Comparison of ENCODE assay signal across 18 mouse cellular contexts in genomic region chr13:37504373-37504772, GRCm38 (mm10).
DNase-seq lines count a peak whose midpoint lies in the region; ATAC-seq and TF ChIP-seq lines count a peak whose summit lies in the region.
"Had no signal": no experiment of that assay in that cellular context is flagged by ENCODE, and none has a peak within 500 bp of the region (broad histone marks: within the 10 kb centered on the region; RNA-seq: fewer than 3 reads in every experiment).

No protein-coding gene starts in this region.

- no peaks in the 10 kb centered on the region for H3K36me3 ChIP-seq in lung, embryonic 14.5 days (ENCODE audit: insufficient read depth)
- no peaks in the 10 kb centered on the region for H3K36me3 ChIP-seq in myocyte (ENCODE audit: control insufficient read depth, insufficient read depth)
- H3K36me3 ChIP-seq: forebrain, embryonic 15.5 days; G1E; heart, embryonic 10.5 days had no signal

- no peak for ATAC-seq in lung, embryonic 14.5 days (ENCODE audit: insufficient read depth)
- ATAC-seq: forebrain, embryonic 15.5 days; hindbrain, embryonic 16.5 days had no signal

- H3K9me3 ChIP-seq in lung, embryonic 14.5 days (ENCODE audit: low read depth, low read length): no peaks in the 10 kb centered on the region
- H3K9me3 ChIP-seq: forebrain, embryonic 15.5 days; G1E; heart, embryonic 10.5 days had no signal

- H3K27me3 ChIP-seq in lung, embryonic 14.5 days (ENCODE audit: insufficient read depth, low read length): no peaks in the 10 kb centered on the region
- H3K27me3 ChIP-seq in myocyte (ENCODE audit: control insufficient read depth, insufficient read depth, insufficient read length): no peaks in the 10 kb centered on the region
- H3K27me3 ChIP-seq: forebrain, embryonic 15.5 days had no signal

- TF ChIP-seq POLR2A in lung, adult 2 months (IDR thresholded peaks at IDR 0.05; ENCODE audit: borderline replicate concordance, extremely low read depth, low read depth, low read length): no peak
- TF ChIP-seq POLR2A in myocyte (IDR thresholded peaks at IDR 0.05; ENCODE audit: insufficient read length, low read depth): no peak

- H3ac ChIP-seq in myocyte (ENCODE audit: control insufficient read depth, insufficient read length): no peak overlapping the region

- intact Hi-C loops in gastrocnemius, adult 2 months (cut with DNase I): no loop called here

- 67% methylated on average over 10 of the region's 10 CpGs for WGBS in lung, embryonic 14.5 days
- WGBS in lung, adult 2 months: 61% methylated on average over 10 of the region's 10 CpGs

- H3K79me2 ChIP-seq in myocyte (ENCODE audit: control insufficient read depth, insufficient read depth): no peaks in the 10 kb centered on the region

- DNase-seq in gastrocnemius, adult 2 months: no peak
- no peak for DNase-seq in gastrocnemius, postnatal 25 days
- peak; percentile 31 for DNase-seq in lung, embryonic 14.5 days
- DNase-seq in lung, adult 2 months: no peak
- peak; percentile 29 to 40 for DNase-seq in B cell, adult 2 months
- no peak for DNase-seq in urinary bladder, postnatal 4 days (ENCODE audit: low spot score in 2 of 2)
- DNase-seq: adrenal gland, postnatal 25 days; cerebellum, adult 11 months; kidney, adult 9 months; right cerebral cortex, postnatal 25 days; thymus, postnatal 25 days had no signal

- no peak overlapping the region for H3K4me3 ChIP-seq in gastrocnemius, adult 2 months
- H3K4me3 ChIP-seq in lung, embryonic 14.5 days (ENCODE audit: low read depth, low read length): no peak overlapping the region
- H3K4me3 ChIP-seq in lung, adult 2 months (replicated peaks; ENCODE audit: extremely low read depth, low read depth, low read length): no peak overlapping the region
- no peak overlapping the region for H3K4me3 ChIP-seq in myocyte
- H3K4me3 ChIP-seq: forebrain, embryonic 15.5 days; heart, embryonic 10.5 days had no signal

- peaks cover 38% of the 10 kb centered on the region for H3K4me1 ChIP-seq in lung, embryonic 14.5 days (ENCODE audit: insufficient read depth)
- H3K4me1 ChIP-seq in lung, adult 2 months (ENCODE audit: control insufficient read depth, insufficient read depth, low read length): peaks cover 33% of the 10 kb centered on the region

- TF ChIP-seq CTCF in gastrocnemius, adult 2 months (IDR thresholded peaks at IDR 0.05): no peak
- TF ChIP-seq CTCF in lung, embryonic 14.5 days (IDR thresholded peaks at IDR 0.05; ENCODE audit: low read depth): no peak
- no peak for TF ChIP-seq CTCF in lung, adult 2 months (IDR thresholded peaks at IDR 0.05; ENCODE audit: insufficient read depth, low read length)

- no peak overlapping the region for H3K4me2 ChIP-seq in lung, embryonic 14.5 days
- no peak overlapping the region for H3K4me2 ChIP-seq in myocyte (ENCODE audit: low read depth)
- H3K4me2 ChIP-seq: forebrain, embryonic 15.5 days; liver, embryonic 11.5 days had no signal

- peak overlapping the region; percentile 6; the same call in 1 of the 2 replicates for H3K27ac ChIP-seq in gastrocnemius, adult 2 months
- no peak overlapping the region for H3K27ac ChIP-seq in lung, embryonic 14.5 days (ENCODE audit: low read depth)
- H3K27ac ChIP-seq: forebrain, embryonic 15.5 days; macrophage had no signal

- no peak overlapping the region for H3K9ac ChIP-seq in lung, embryonic 14.5 days
- H3K9ac ChIP-seq: forebrain, embryonic 15.5 days had no signal

TF ChIP-seq in myocyte, 11 proteins besides CTCF, POLR2A, EP300 and RAD21:
- TF ChIP-seq CEBPB (IDR thresholded peaks at IDR 0.05; ENCODE audit: insufficient read depth, poor library complexity, severe bottlenecking) (no peak), MYOG (IDR thresholded peaks at IDR 0.05; ENCODE audit: control insufficient read depth in 1 of 3, insufficient read depth in 1 of 3, insufficient read length in 2 of 3, low read depth in 2 of 3) (peak in 2 of 3 experiments; percentile 46 to 61), MYOD1 (IDR thresholded peaks at IDR 0.05; ENCODE audit: control insufficient read depth in 1 of 3, insufficient read length in 2 of 3, low read depth in 2 of 3) (peak in 1 of 3 experiments; percentile 57), TCF12 (IDR thresholded peaks at IDR 0.05; ENCODE audit: insufficient read depth, poor library complexity, severe bottlenecking) (peak; percentile 30)

Comparison
In these comparisons a context has a peak if more than half of its experiments do, and no peak if none do; other contexts are left out.
1. DNase-seq: peak in lung, embryonic 14.5 days (single experiment) and B cell, adult 2 months (2 of 2); none in gastrocnemius, adult 2 months (single experiment), gastrocnemius, postnatal 25 days (single experiment), lung, adult 2 months (single experiment) and urinary bladder, postnatal 4 days (0 of 2).